Mouse (Mus musculus): ENCODE data around the gene Slc1a4. TPM values are rescaled to one million over a fixed set of nuclear protein-coding genes. Genes with fewer than 3 reads are reported as not detected.

Slc1a4 gene
- total RNA-seq, 2 experiments from 2014 or later, result 6.3 to 9.7 TPM

DNA sequence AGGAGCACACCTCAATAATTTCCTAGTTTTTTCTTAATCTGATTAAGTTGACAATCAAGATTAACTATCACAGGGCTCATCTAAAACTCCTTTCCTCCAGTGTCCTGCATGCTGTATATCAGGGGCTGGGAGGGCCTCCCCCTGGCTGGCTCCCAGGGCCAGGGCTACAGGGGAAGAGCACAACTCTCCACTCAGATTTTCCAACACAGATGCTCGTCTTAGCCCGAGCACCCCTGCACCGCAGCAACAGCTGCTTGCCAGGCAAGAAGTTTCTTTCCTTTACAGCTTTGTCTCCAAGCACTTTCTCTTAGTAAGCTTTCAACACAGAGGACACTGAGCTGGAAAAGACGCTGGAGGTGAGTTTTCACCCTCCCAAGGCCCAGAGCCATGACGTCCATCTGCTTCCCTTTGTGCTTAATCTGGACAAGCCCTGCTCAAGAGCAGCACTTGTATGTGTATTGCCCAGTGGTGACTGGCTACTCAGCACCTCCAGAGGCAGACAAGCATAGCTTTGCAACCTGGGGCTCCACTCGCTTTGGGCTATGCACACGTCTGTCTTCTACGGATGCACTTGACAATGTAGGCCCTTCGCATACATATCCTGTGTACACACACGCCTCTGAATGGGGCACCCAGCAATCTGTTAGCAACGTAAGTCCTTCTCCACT is 6.1 kb downstream of the Slc1a4 start:
- DNase-seq (ENCODE audit: low spot score in 2 of 2), result no peak

GRCm38 (mm10) chr11:20325073-20325694 is 7.3 kb downstream of the Slc1a4 start:
- no peak for DNase-seq (ENCODE audit: low spot score in 2 of 2)

DNA sequence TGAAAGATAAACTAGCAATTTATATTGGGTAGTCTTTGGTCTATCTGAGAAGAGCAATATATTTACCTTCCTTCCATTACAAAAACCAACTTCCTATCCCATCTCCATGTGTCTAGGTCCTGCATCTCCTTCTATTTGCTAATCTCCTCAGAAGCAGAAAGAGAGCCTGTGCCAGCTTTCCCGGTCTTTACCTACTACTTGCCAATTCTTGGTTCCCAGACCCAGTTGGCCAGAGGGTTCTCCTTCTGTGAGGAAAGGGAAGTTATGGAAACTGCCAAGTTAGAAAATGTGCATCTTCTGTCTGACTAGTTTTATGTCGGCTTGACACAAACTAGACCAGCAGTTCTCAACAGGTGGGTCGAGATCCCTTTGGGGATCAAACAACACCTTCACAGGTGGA is 8.5 kb downstream of the Slc1a4 start:
- no peak for DNase-seq (ENCODE audit: low spot score in 2 of 2)

DNA sequence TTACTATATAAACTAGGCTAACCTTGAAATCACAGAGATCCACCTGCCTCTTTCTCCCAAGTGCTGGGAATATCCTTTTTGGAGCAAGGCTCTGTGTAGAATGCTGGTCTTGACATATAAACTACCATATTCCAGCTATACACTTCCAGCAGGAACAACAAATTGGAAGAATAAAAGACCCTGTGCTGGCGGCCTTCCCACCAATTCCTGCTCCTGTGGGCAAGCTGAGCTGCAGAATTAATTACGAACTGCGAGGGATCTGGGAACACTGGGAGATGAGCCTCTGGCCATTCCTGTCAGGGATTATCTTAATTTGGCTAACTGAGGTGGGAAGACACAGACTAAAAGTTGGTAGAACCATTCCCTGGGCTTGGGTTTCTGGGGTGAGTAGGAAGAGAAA is 10.1 kb downstream of the Slc1a4 start:
- DNase-seq (ENCODE audit: low spot score in 2 of 2), result no peak

DNA sequence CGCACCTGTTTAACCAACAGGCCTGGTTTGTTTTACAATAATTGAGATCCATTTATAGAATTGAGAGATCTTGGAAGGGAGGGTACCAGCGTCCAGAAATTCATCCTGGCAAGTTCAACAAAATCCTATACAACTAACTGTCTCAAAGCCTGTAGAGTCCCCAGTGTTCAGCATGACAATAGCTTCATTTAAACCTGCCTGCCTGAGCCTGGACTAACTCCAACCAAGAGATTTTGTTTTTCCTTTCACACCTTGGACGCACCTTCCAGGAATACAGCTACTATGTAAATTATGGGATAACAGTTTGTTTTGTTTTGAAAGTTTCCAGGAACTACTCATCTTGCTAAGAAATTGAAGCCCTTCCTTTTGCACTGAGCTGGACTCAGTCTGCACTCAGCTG is 11.9 kb downstream of the Slc1a4 start:
- no peak for DNase-seq (ENCODE audit: low spot score in 2 of 2)

DNA sequence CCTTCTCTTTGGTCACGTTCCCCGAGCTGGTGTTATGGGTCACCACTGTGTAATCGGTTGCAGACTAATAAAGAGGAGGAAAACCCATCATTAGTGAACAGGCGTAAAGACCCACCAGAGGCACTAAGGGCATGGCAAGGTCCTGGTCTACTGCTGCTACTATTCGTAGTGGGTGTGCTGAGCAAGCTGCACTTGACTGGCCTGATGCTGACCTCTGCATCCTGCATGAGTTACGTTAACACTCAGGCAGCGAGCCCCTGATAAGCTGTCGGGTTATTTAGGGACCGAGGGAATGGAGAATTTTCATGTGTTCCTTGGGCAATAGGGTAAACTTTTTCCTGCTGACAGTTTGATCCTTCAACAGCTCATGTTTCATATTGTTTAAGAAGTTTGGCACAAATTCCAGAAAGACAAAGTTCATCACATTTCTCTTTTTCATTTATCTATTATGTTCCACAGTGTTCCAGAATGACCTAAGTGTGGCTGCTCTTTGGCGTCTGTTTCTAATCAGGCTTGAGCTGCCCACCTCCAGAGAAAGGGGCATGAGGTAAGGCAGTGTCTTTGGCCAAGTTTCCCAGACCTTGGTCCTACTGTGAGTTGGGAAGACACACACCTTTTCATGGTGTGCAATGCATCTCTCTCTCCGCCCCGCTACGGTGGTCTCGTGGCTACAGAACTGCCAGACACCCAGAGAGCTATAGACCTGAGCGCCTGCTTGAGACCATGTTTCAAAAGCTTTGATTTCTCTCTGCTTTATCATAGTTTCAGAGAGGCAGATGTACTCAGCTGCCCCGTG is 13.7 kb downstream of the Slc1a4 start:
- no peak for DNase-seq (ENCODE audit: low spot score in 2 of 2)

GRCm38 (mm10) chr11:20313576-20313975 is 18.9 kb downstream of the Slc1a4 start:
- no peak for DNase-seq (ENCODE audit: low spot score in 2 of 2)

DNA sequence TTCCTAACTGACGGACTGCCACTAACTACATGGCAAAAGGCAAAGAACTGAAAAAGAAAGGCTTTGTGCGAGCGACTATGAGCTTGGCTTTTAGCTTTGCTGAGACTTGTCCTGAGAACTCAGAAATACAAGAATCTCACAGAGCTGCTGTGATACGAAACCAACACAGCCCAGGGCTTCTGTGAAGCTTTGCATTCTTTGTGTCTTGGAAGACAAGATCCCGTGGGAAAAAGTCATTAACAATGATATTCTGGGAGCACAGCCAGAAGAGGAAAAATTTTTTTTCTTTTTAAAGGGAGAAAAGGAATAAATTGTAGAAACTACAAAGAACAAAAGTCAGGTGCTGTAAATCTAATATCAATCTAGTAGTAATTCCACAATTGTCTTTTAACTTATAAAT is 23.5 kb downstream of the Slc1a4 start:
- DNase-seq (ENCODE audit: low spot score in 2 of 2), result no peak

GRCm38 (mm10) chr11:20307409-20307808 is 25.1 kb downstream of the Slc1a4 start:
- DNase-seq (ENCODE audit: low spot score in 2 of 2), result no peak

GRCm38 (mm10) chr11:20305641-20306040 is 26.9 kb downstream of the Slc1a4 start:
- no peak for DNase-seq (ENCODE audit: low spot score in 2 of 2)

GRCm38 (mm10) chr11:20304341-20304740 is 28.2 kb downstream of the Slc1a4 start:
- DNase-seq (ENCODE audit: low spot score in 2 of 2), result peak; percentile 49 to 56

GRCm38 (mm10) chr11:20301332-20301731 is 31.2 kb downstream of the Slc1a4 start:
- DNase-seq (ENCODE audit: low spot score in 2 of 2), result no peak

DNA sequence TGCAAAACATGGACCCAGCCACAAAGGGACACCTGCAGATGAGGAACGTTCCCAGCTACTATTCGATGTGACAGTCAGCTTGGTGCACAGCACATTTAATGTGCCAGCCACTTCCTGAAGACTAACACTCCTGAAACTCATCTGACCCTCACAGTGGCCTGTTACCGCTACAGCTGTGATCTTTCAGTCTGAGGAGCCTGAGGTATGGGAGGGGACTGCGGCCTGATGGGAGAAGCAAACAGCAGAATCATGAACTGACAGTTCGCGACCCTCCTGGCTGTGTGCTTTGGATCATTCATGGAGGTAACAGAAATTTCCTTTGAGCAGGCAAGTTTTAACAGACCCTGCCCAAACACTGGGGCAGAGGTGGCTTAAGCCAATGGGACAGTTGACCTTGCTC is 31.7 kb downstream of the Slc1a4 start:
- DNase-seq (ENCODE audit: low spot score in 2 of 2), result no peak

GRCm38 (mm10) chr11:20299900-20300299 is 32.6 kb downstream of the Slc1a4 start:
- DNase-seq (ENCODE audit: low spot score in 2 of 2), result no peak

GRCm38 (mm10) chr11:20284463-20284862 is 48.0 kb downstream of the Slc1a4 start:
- no peak for DNase-seq (ENCODE audit: low spot score in 2 of 2)

GRCm38 (mm10) chr11:20282601-20283219 is 49.8 kb downstream of the Slc1a4 start:
- DNase-seq (ENCODE audit: low spot score in 2 of 2), result no peak

- peak in 1 of 2 experiments; percentile 7 for DNase-seq (ENCODE audit: low spot score in 2 of 2)
Observed at GRCm38 (mm10) chr11:20280982-20281381, 51.5 kb downstream of the Slc1a4 start.

GRCm38 (mm10) chr11:20278702-20279101 is 53.8 kb downstream of the Slc1a4 start:
- no peak for DNase-seq (ENCODE audit: low spot score in 2 of 2)

- DNase-seq (ENCODE audit: low spot score in 2 of 2), result no peak
Observed at GRCm38 (mm10) chr11:20277106-20277505, 55.4 kb downstream of the Slc1a4 start.

- no peak for DNase-seq (ENCODE audit: low spot score in 2 of 2)
Observed at GRCm38 (mm10) chr11:20275974-20276373, 56.5 kb downstream of the Slc1a4 start.

- no peak for DNase-seq (ENCODE audit: low spot score in 2 of 2)
Observed at GRCm38 (mm10) chr11:20269885-20270284, 62.6 kb downstream of the Slc1a4 start.
